Mouse (Mus musculus): ENCODE data around the gene Frmd7.

The Frmd7 gene

GRCm38 (mm10) chrX:50863771-50864170, 78.7 kb downstream of the Frmd7 start:
- no peak for DNase-seq (ENCODE audit: low read depth)

GRCm38 (mm10) chrX:50850428-50851184, 91.9 kb downstream of the Frmd7 start:
- DNase-seq (ENCODE audit: low read depth) = no peak

Data from naive thymus-derived CD4-positive, alpha-beta T cell, adult 2 months (primary cell).